Mouse (Mus musculus): ENCODE measurements at regions not wholly inside any gene's neighbourhood (a gene's known extent, or its start where the extent isn't known, plus 50 kb on each side); places are given as distances from the start of the nearest gene placed in this dataset.

DNA sequence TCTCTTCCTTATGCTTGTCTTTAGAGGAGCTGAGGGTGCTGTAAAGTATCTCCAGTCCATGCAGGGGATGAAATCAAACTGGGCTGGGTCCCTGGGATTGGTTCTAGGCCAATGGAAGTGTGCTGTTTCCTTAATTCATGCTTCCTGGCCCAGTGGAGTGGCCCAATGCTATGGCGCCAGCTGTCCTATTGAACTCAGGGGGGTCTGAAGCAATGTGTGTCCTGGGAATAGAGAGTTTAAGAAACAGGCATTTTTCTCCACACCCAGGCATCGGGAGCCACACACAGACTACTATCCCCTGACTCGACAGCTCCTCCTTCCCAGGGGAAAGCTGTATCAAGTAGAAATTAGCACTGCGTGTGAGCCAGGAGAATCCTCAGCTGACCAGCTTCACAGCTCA, 269.8 kb downstream of the Gadd45g start:
- TF ChIP-seq EP300 (IDR thresholded peaks at IDR 0.05; ENCODE audit: insufficient read depth, low read depth, low read length) (no peak), CTCF (IDR thresholded peaks at IDR 0.05; ENCODE audit: low read depth, low read length) (no peak)

All from ES-Bruce4 (cell line).